Mouse (Mus musculus) olfactory bulb, adult 2 months (tissue): ENCODE measurements around the gene Cstb. TPM values are rescaled to one million over a fixed set of nuclear protein-coding genes. Genes with fewer than 3 reads are reported as not detected.
"Not testable (repeated sequence)": the region's sequence is repeated elsewhere in the genome, so short reads cannot be mapped to it uniquely, and the experiment has no call there.

Experiments used
- H3K27ac ChIP-seq: fragments of 200-500 bp; 2 replicates; pipeline ENCODE4 v1.5.1; 2012; ENCODE audit warnings: low read depth, low read length; ENCODE audit not compliant: insufficient read depth
- H3K4me1 ChIP-seq: fragments of 200-500 bp; 2 replicates; pipeline ENCODE4 v1.6.1; 2012; ENCODE audit warnings: low read length; ENCODE audit not compliant: control insufficient read depth, insufficient read depth
- H3K4me3 ChIP-seq: fragments of 200-500 bp; 2 replicates; pipeline ENCODE4 v1.5.1; 2012; ENCODE audit warnings: mild to moderate bottlenecking, low read depth, low read length, moderate library complexity; ENCODE audit not compliant: insufficient read depth
- CTCF ChIP-seq: fragments of 200-500 bp; IDR thresholded peaks from 2 replicates; pipeline ENCODE4 v1.5.1; 2012; ENCODE audit warnings: low read depth, mild to moderate bottlenecking, low read length, moderate library complexity; ENCODE audit not compliant: insufficient read depth
- POLR2A ChIP-seq: fragments of 200-500 bp; IDR thresholded peaks from 2 replicates; pipeline ENCODE4 v1.6.1; 2012; ENCODE audit warnings: mild to moderate bottlenecking, low read depth, low read length, moderate library complexity; ENCODE audit not compliant: insufficient read depth
- WGBS: fragments of 180-500 bp; shearing (Covaris S2); methylation state at CpG from one replicate; pipeline ENCODE4 v1.1.7; 2018; 5-methylcytosine and 5-hydroxymethylcytosine counted together
- polyA plus RNA-seq: library from polyadenylated mRNA; stranded (reverse); fragments of >200 nt; gene quantifications from 2 replicates; pipeline ENCODE4 v1.2.4, GENCODE M21; 2012; ENCODE audit warnings: low replicate concordance; ENCODE audit not compliant: missing spikeins, insufficient read depth, insufficient read length

The Cstb gene
- polyA plus RNA-seq, 1 experiment: not detected

GRCm38 (mm10) chr10:78412319-78413151, 12.9 kb upstream of the Cstb start, which contains the start of gene Rrp1:
Rrp1 (minus strand) TSS chr10:78413043.
- under 1% methylated on average over 70 of the region's 70 CpGs for WGBS
- Histone ChIP-seq H3K4me1 (peaks cover 20% of the 10 kb centered on the region), H3K4me3 (peak within 1 kb of the TSS; percentile 90), H3K27ac (peak within 1 kb of the TSS; percentile 77)
- TF ChIP-seq POLR2A: peak; percentile 64
- TF ChIP-seq CTCF: peak; percentile 96

GRCm38 (mm10) chr10:78413152-78413520, 12.3 kb upstream of the Cstb start:
- TF ChIP-seq CTCF: no peak
- TF ChIP-seq POLR2A: no peak
- H3K4me1 ChIP-seq: peaks cover 20% of the 10 kb centered on the region
- H3K27ac ChIP-seq: peak overlapping the region; percentile 52
- peak overlapping the region; percentile 90 for H3K4me3 ChIP-seq
- WGBS: 23% methylated on average over 7 of the region's 7 CpGs

DNA sequence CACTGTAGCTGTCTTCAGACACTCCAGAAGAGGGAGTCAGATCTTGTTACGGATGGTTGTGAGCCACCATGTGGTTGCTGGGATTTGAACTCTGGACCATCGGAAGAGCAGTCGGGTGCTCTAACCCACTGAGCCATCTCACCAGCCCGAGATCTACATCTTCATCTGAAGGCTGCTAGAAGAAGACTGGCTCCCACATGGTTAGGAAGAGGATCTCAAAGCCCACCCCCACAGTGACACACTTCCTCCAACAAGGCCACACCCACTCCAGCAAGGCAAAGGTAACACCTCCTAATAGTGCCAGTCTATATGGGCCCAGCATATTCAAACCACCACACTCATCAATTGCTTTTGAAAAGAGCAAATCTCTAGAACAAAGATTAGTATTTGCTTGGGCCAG, 10.5 kb upstream of the Cstb start:
- H3K4me3 ChIP-seq, H3K27ac ChIP-seq: not testable (repeated sequence)
- H3K4me1 ChIP-seq: peaks cover 18% of the 10 kb centered on the region
- WGBS: 92% methylated on average over 4 of the region's 4 CpGs

- Histone ChIP-seq H3K4me1 (peaks cover 6% of the 10 kb centered on the region; the same call in 1 of the 2 replicates), H3K4me3 (no peak overlapping the region), H3K27ac (no peak overlapping the region)
- WGBS: 35% methylated on average over 5 of the region's 5 CpGs
- TF ChIP-seq POLR2A (no peak), CTCF (no peak)
Observed at GRCm38 (mm10) chr10:78417888-78418287, 7.6 kb upstream of the Cstb start.

DNA sequence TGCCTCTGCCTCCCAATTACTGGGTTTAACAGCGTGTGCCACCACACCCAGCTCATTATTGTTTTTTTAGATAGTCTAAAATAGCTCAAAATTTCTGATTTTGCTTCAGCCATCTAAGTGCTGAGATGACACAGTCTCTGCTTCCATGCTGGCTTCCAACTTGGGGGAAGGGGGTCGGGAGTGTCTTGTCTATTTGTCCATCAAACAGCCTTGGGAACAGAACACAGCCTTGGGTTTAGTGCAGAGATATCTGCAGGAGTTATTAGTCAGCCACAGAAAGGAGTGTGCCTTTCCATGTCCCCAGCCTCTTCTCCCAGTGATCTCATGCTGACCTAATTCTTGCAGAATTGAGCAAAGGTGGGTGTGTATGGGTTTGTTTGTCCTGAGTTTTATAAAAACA, 6.7 kb upstream of the Cstb start:
- 80% methylated on average over 2 of the region's 2 CpGs for WGBS
- Histone ChIP-seq H3K4me1 (0 out of 2 replicates have a peak, but pooled peaks cover 3% of the 10 kb centered on the region), H3K27ac (no peak overlapping the region), H3K4me3 (no peak overlapping the region)
- no peak for TF ChIP-seq CTCF
- TF ChIP-seq POLR2A: no peak

DNA sequence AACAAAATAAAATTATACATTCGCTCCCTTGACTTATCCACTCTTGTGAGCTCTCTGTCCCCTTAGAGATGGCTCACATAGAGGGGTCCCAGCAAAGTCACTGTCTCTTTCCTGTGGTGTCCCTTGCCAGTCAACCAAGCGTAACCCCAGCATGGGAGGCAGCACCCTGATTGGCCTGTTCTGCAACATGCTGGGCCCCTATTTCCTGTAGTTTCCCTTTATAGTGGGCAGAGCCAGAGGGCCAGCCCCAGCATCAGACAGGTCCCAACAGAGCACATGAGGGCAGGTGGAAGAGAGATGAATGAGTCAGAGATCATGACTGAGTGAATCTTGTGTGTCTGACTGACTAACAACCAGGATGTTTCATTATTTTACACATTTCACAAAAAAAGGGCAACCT, 4.5 kb upstream of the Cstb start:
- Histone ChIP-seq H3K27ac (no peak overlapping the region), H3K4me1 (0 out of 2 replicates have a peak, but pooled peaks cover 3% of the 10 kb centered on the region), H3K4me3 (no peak overlapping the region)
- 93% methylated on average over 2 of the region's 2 CpGs for WGBS
- TF ChIP-seq CTCF: no peak
- no peak for TF ChIP-seq POLR2A

DNA sequence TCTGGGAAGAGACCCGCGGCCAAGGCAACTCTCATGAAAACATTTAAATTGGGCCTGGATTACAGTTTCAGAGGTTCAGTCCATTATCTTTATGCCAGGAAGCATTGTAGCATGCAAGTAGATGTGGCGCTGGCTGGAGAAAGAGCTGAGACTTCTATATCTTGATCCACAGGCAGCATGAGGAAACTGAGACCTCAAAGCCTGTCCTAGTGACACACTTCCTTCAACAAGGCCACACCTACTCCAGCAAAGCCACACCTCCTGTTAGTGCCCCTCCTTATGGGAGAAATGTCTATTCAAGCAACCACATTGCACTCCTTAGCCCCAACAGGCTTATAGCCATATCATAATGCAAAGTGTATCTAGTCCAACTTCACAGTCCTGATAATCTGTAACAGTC, 2.9 kb upstream of the Cstb start:
- TF ChIP-seq CTCF (no peak), POLR2A (no peak)
- Histone ChIP-seq H3K4me3 (no peak overlapping the region), H3K27ac (no peak overlapping the region), H3K4me1 (peaks cover 8% of the 10 kb centered on the region; the same call in 1 of the 2 replicates)
- 90% methylated on average over 3 of the region's 3 CpGs for WGBS

DNA sequence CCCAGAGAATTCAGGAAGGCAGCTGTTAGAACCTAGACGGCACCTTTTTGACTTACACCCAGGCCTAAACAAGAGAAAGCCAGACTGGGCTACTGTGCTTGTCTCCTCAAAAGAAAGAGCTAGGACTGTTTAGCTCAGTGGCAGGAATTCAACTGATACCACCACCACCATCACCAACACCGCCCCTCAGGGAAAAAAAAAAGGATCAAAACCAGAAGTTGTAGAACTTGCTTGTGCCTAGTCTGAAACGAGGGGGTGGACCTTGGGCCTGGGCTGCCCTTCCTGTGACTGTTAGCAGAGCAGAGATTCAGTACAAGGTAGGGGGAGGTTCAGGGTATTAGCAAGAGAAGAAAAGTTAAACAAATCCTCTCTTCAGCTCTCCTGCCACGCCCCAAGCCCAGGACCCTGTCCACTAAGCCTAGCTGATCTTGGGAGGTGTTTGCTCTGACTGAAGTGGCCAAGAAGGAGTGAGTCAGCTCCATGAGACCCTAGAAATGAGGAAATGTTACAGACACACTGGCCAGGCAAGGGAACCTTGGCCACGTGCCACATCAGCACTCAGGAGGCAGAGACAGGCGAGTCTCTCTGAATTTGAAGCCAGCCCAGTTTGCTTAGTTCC, 757 bp downstream of the Cstb start:
- Histone ChIP-seq H3K27ac (peak overlapping the region; percentile 13; the same call in 1 of the 2 replicates), H3K4me1 (peaks cover 5% of the 10 kb centered on the region; the same call in 1 of the 2 replicates), H3K4me3 (peak overlapping the region; percentile 65)
- TF ChIP-seq POLR2A (no peak), CTCF (no peak)
- 46% methylated on average over 6 of the region's 6 CpGs for WGBS

GRCm38 (mm10) chr10:78428070-78428469, 2.6 kb downstream of the Cstb start:
- WGBS: 89% methylated on average over 11 of the region's 11 CpGs
- H3K4me1 ChIP-seq: peaks cover 5% of the 10 kb centered on the region; the same call in 1 of the 2 replicates
- H3K4me3 ChIP-seq: no peak overlapping the region
- no peak overlapping the region for H3K27ac ChIP-seq
- no peak for TF ChIP-seq POLR2A
- TF ChIP-seq CTCF: no peak
